Mouse (Mus musculus) erythroblast, adult 5-6 weeks (primary cell): ENCODE data around the gene Rrp36. TPM values are rescaled to one million over a fixed set of nuclear protein-coding genes. Genes with fewer than 3 reads are reported as not detected.

Experiments used
- ATAC-seq: replicated peaks from 2 replicates; pipeline ENCODE4 v1.8.0; 2016; ENCODE audit warnings: moderate number of reproducible peaks, mild to moderate bottlenecking, moderate TSS enrichment, inconsistent platforms; ENCODE audit not compliant: poor library complexity, low FRiP score, severe bottlenecking
- total RNA-seq, 2 experiments: library from RNA; stranded (forward) in 1 of 2; stranded (reverse) in 1 of 2; fragments of 150-400 nt in 1 of 2; fragments of 200-764, 138-1000 nt in 1 of 2; gene quantifications; 2 replicates each; pipeline versions ENCODE4 v1.2.3 to v1.2.4; 2015 to 2017; ENCODE audit warnings: low replicate concordance in 2 of 2

Rrp36 gene
- total RNA-seq, 2 experiments from 2014 or later: 7.7 to 7.9 TPM

- ATAC-seq: no peak
Observed at GRCm38 (mm10) chr17:46622269-46622668, 51.9 kb downstream of the Rrp36 start.

GRCm38 (mm10) chr17:46621324-46621723 lies 52.8 kb downstream of the Rrp36 start:
- ATAC-seq: no peak

DNA sequence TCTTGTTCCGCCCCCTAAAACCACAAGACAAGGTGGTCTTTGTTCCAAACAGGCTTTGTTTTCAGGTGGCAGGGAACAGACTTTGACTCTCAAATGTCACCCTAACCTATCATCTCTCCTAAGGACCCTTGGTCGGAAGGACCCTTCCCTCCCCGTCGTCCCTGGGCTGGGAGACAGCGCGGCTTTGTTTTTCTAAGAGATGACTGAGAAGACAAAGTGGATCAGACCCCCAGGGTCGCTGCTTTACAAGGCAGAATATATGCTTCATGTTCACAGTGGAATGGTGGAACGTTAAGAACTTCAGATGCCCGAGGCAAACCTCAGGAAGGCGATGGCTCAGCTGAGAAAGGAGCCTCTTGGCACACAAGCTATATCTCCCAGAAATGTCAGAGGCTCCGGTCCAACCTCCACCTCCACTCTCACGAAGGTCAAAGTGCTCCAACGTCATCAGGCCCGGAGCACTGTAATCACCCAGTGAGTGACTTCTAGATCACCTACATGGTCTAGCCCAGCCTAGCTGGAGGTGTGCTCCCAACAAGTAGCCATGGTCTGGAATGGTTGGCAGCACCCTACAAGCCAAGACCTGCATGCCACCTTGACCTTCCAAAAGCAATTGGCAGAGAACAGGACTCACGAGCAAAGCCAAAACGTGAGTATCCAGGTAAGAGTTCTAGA lies 54.3 kb downstream of the Rrp36 start:
- ATAC-seq: no peak

- ATAC-seq: no peak
Observed at GRCm38 (mm10) chr17:46618769-46619682, 55.1 kb downstream of the Rrp36 start.

DNA sequence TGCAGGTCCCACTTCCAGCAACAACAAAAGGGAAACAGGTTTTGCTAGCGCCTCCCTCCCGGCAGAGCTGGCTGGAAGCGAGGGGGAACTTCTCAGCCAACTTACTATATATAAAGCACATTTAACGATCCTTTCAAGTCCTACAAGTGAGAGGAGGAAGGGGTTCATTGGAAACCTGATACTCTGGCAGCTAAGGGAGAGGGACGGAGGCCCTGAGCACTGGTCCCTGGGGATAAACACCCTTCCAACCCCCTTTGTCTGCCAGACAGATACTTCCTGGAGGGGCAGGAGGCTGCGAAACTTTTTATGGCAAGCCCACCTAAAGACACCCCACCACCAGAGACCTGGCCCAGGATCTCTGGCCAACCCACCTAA lies 55.8 kb downstream of the Rrp36 start:
- ATAC-seq: no peak

DNA sequence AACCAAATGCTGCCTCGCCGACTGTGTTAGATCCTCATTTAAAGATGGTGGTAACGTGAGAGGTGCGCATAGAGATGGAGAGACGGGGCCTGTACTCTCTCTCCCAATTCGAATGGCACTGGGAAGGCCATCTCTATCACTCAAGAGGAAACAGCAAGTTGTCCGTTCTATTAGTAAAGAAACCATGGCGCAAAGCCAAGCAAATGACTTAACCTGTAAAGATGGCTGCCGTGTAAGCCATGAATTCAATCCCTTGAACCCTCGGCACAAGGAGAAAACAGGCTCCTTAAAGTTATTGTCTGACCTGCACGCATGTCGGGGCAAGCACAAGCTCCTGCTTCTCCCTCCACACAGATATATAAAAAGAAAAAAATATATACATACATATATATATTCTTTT lies 56.4 kb downstream of the Rrp36 start:
- ATAC-seq: no peak

Other genes with a start within 250 kb of the Rrp36 start
- gene Crip3, start 245.4 kb downstream of the Rrp36 start, total RNA-seq (2015; ENCODE audit: low replicate concordance): not detected in 2 replicates
- gene Crip3, start 245.4 kb downstream of the Rrp36 start, total RNA-seq (2017; ENCODE audit: low replicate concordance): not detected in 2 replicates
- not detected in 2 replicates for gene Slc22a7, start 235.9 kb downstream of the Rrp36 start, total RNA-seq (2015; ENCODE audit: low replicate concordance)
- gene Slc22a7, start 235.9 kb downstream of the Rrp36 start, total RNA-seq (2017; ENCODE audit: low replicate concordance): not detected in 2 replicates
- gene Ttbk1, start 186.7 kb downstream of the Rrp36 start, total RNA-seq (2015; ENCODE audit: low replicate concordance): not detected in 2 replicates
- not detected in 2 replicates for gene Ttbk1, start 186.7 kb downstream of the Rrp36 start, total RNA-seq (2017; ENCODE audit: low replicate concordance)
- gene Dnph1, start 177.6 kb downstream of the Rrp36 start, total RNA-seq (2015; ENCODE audit: low replicate concordance): 2.7 and 3.3 TPM in 2 replicates
- gene Dnph1, start 177.6 kb downstream of the Rrp36 start, total RNA-seq (2017; ENCODE audit: low replicate concordance): 1.5 and 4.0 TPM in 2 replicates
- 1.3 TPM in 1 of 2 replicates, not detected in the other for gene Cul9, start 128.0 kb downstream of the Rrp36 start, total RNA-seq (2015; ENCODE audit: low replicate concordance)
- gene Cul9, start 128.0 kb downstream of the Rrp36 start, total RNA-seq (2017; ENCODE audit: low replicate concordance): 3.3 and 4.5 TPM in 2 replicates
- gene Srf, start 118.2 kb downstream of the Rrp36 start, total RNA-seq (2015; ENCODE audit: low replicate concordance): 7.3 and 11.5 TPM in 2 replicates
- gene Srf, start 118.2 kb downstream of the Rrp36 start, total RNA-seq (2017; ENCODE audit: low replicate concordance): 6.0 and 7.8 TPM in 2 replicates
- not detected in 2 replicates for gene Ptk7, start 44.8 kb downstream of the Rrp36 start, total RNA-seq (2015; ENCODE audit: low replicate concordance)
- not detected in 2 replicates for gene Ptk7, start 44.8 kb downstream of the Rrp36 start, total RNA-seq (2017; ENCODE audit: low replicate concordance)
- 0.38 and 1.3 TPM in 2 replicates for gene Klc4, start 28.3 kb downstream of the Rrp36 start, total RNA-seq (2015; ENCODE audit: low replicate concordance)
- 7.7 and 12.0 TPM in 2 replicates for gene Klc4, start 28.3 kb downstream of the Rrp36 start, total RNA-seq (2017; ENCODE audit: low replicate concordance)
- gene Mrpl2, start 28.1 kb downstream of the Rrp36 start, total RNA-seq (2015; ENCODE audit: low replicate concordance): 35.5 and 61.9 TPM in 2 replicates
- 19.5 and 41.6 TPM in 2 replicates for gene Mrpl2, start 28.1 kb downstream of the Rrp36 start, total RNA-seq (2017; ENCODE audit: low replicate concordance)
- 1.9 and 3.8 TPM in 2 replicates for gene Cul7, start 24.0 kb downstream of the Rrp36 start, total RNA-seq (2015; ENCODE audit: low replicate concordance)
- gene Cul7, start 24.0 kb downstream of the Rrp36 start, total RNA-seq (2017; ENCODE audit: low replicate concordance): 0.68 and 1.1 TPM in 2 replicates
- 8.6 and 16.7 TPM in 2 replicates for gene Mea1, start 4.4 kb upstream of the Rrp36 start, total RNA-seq (2015; ENCODE audit: low replicate concordance)
- 15.1 and 24.5 TPM in 2 replicates for gene Mea1, start 4.4 kb upstream of the Rrp36 start, total RNA-seq (2017; ENCODE audit: low replicate concordance)
- gene Klhdc3, start 6.6 kb upstream of the Rrp36 start, total RNA-seq (2015; ENCODE audit: low replicate concordance): 5.9 and 16.9 TPM in 2 replicates
- 4.1 and 5.2 TPM in 2 replicates for gene Klhdc3, start 6.6 kb upstream of the Rrp36 start, total RNA-seq (2017; ENCODE audit: low replicate concordance)
- gene Ppp2r5d, start 30.8 kb upstream of the Rrp36 start, total RNA-seq (2015; ENCODE audit: low replicate concordance): 5.4 and 9.2 TPM in 2 replicates
- gene Ppp2r5d, start 30.8 kb upstream of the Rrp36 start, total RNA-seq (2017; ENCODE audit: low replicate concordance): 7.4 and 10.9 TPM in 2 replicates
- gene Pex6, start 37.1 kb upstream of the Rrp36 start, total RNA-seq (2015; ENCODE audit: low replicate concordance): 1.9 and 3.8 TPM in 2 replicates
- gene Pex6, start 37.1 kb upstream of the Rrp36 start, total RNA-seq (2017; ENCODE audit: low replicate concordance): 2.8 and 3.9 TPM in 2 replicates
- gene Gnmt, start 54.8 kb upstream of the Rrp36 start, total RNA-seq (2015; ENCODE audit: low replicate concordance): not detected in 2 replicates
- not detected in 2 replicates for gene Gnmt, start 54.8 kb upstream of the Rrp36 start, total RNA-seq (2017; ENCODE audit: low replicate concordance)
- gene Cnpy3, start 77.9 kb upstream of the Rrp36 start, total RNA-seq (2015; ENCODE audit: low replicate concordance): 6.9 and 8.8 TPM in 2 replicates
- gene Cnpy3, start 77.9 kb upstream of the Rrp36 start, total RNA-seq (2017; ENCODE audit: low replicate concordance): 7.7 and 18.2 TPM in 2 replicates
- gene Ptcra, start 89.4 kb upstream of the Rrp36 start, total RNA-seq (2015; ENCODE audit: low replicate concordance): not detected in 2 replicates
- gene Ptcra, start 89.4 kb upstream of the Rrp36 start, total RNA-seq (2017; ENCODE audit: low replicate concordance): not detected in 2 replicates
- gene 2310039H08Rik, start 98.3 kb upstream of the Rrp36 start, total RNA-seq (2015; ENCODE audit: low replicate concordance): 5.6 and 7.5 TPM in 2 replicates
- 0.34 TPM in 1 of 2 replicates, not detected in the other for gene 2310039H08Rik, start 98.3 kb upstream of the Rrp36 start, total RNA-seq (2017; ENCODE audit: low replicate concordance)
- 21.1 and 22.7 TPM in 2 replicates for gene Rpl7l1, start 108.3 kb upstream of the Rrp36 start, total RNA-seq (2015; ENCODE audit: low replicate concordance)
- 19.1 and 46.3 TPM in 2 replicates for gene Rpl7l1, start 108.3 kb upstream of the Rrp36 start, total RNA-seq (2017; ENCODE audit: low replicate concordance)
- gene Bicral, start 184.1 kb upstream of the Rrp36 start, total RNA-seq (2015; ENCODE audit: low replicate concordance): 6.5 and 7.5 TPM in 2 replicates
- gene Bicral, start 184.1 kb upstream of the Rrp36 start, total RNA-seq (2017; ENCODE audit: low replicate concordance): 3.7 and 4.0 TPM in 2 replicates
- 2.3 and 8.1 TPM in 2 replicates for gene Tbcc, start 216.3 kb upstream of the Rrp36 start, total RNA-seq (2015; ENCODE audit: low replicate concordance)
- 1.7 and 5.4 TPM in 2 replicates for gene Tbcc, start 216.3 kb upstream of the Rrp36 start, total RNA-seq (2017; ENCODE audit: low replicate concordance)
- not detected in 2 replicates for gene Prph2, start 236.1 kb upstream of the Rrp36 start, total RNA-seq (2015; ENCODE audit: low replicate concordance)
- not detected in 2 replicates for gene Prph2, start 236.1 kb upstream of the Rrp36 start, total RNA-seq (2017; ENCODE audit: low replicate concordance)